Mouse (Mus musculus) embryo, embryonic 10.5 days (tissue): ENCODE measurements around the gene Rsad2.
A peak's percentile ranks its signal among the peaks of the same experiment; 100 is the strongest.
"Not testable (repeated sequence)": the region's sequence is repeated elsewhere in the genome, so short reads cannot be mapped to it uniquely, and the experiment has no call there.

ENCODE experiments used
- DNase-seq: peaks from one replicate; pipeline ENCODE4 v3.0.0-alpha.2; 2015; ENCODE audit warnings: low spot score

The Rsad2 gene

DNA sequence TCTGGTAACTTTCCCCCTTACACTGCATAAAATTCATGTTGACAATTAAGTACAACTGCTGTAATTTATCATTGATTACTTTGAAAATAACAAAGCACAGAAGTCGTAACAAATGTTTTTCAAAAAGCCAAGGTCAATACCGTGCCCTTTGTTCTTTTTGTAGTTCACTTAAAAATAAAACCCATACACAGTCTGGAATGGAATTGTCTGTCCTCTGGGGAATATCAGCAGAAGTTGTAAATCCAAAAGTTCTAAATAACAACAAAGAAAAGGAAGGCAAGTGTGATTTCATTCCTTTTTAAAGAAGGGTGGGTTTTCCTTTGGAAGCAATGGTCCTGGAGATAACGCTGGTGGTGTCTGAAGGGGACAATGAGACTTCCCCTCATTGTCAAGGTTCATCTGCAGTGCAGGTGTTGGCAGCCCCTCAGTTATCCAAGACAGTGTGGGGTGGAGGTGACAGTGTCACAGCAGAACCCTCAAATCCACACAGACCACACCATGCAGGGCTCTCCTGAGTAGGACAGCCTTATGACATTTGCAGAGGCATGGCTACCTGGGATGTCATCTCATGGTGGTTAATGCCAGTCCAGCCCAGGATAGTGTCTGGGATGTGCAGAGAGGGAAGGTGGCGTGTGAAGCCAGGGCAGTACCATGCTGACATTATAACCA is 9.7 kb downstream of the Rsad2 start:
- no peak for DNase-seq

DNA sequence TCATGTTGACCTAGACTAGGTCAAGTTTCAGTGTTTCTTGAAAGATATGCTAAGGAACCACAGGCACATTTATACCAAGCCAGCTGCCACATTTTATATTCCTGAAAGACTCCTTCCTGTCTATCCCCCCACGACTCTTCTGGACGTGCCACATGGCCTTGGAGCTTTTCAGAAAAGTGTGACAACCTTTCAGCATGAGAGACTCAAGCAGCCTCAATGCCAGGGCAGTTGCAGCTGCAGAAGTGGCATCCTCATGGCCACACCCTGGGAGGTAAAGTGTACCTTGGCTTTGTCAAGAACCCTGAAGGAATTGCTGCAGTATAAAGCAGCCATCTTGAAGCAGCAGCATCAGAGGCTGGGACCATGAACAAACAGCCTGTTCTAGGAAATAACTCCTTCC is 11.7 kb downstream of the Rsad2 start:
- no peak for DNase-seq

DNA sequence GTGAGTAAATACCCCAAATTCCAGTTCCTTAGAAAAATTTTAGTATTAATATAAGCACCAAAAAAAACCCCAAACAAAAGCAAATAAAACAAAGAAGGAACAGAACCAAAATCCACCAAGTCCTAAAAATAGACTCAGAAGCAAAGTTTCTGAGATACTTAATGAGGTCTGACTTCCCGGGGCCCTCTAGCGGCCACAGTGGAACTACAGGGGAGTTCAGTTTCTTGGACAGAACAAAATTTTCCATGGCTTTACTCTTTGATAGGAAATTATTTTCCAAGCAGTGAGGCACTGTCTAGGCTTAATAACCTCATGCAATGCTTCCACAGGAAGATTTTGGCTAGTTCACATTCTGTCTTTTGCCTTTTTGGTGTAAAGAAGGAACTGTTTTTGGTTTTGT is 12.2 kb downstream of the Rsad2 start:
- peak; percentile 82 for DNase-seq

DNA sequence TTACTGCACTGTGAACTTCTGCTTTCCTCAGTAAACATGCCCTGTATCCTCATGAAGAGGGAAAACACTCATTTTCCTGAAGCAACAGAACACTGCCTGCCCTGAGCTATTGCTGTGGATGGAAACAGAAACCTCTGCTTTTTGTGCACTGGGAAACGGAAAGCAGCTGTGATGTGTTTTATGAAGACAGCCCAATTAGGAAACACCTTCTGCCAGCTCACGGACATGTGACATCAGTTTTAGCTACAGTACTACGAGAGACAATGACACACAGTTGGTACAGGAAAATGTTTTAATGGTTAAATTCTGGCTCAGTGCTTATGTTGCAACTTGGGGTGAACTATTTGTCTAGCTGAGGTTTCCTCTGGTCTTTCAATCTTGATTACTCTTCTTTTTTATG is 16.9 kb downstream of the Rsad2 start:
- no peak for DNase-seq

DNA sequence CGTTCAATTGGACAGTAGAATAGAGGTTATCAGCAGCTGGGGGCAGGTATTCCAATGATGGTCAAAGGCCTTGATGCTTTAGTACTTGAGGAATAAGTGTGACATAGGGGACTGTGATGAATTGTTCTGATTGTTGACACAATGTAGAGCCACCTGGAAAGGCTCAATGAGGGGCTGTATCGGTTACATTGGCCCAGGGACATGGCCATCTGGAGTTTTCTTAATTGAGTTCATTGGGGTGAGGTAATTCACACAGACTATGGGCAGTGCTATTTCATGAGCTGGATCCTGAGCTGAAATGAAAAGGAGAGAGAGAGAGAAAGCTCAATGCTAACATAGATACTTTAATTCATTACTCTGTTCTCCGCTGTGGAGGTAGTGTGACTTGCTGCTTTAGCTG is 18.3 kb downstream of the Rsad2 start:
- DNase-seq: no peak

DNA sequence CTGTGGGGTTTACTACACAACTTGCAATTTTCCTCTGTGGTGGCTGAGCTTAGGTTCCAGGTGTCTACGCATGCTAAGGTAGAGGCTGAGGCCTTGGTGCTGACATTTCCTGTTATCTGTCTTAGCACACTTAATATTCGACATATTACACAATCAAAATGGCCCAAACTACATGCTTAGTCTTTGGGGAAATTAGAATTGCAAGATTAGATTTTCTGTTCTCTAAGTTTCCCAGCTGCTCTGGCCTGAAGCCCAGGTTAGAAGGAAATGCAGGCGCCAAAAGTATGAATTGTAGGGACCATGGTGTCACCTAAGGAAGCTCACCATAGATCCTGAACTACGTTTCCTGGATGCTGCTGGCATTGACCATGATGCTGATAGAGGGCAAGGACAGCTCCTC is 19.9 kb downstream of the Rsad2 start:
- DNase-seq: no peak

DNA sequence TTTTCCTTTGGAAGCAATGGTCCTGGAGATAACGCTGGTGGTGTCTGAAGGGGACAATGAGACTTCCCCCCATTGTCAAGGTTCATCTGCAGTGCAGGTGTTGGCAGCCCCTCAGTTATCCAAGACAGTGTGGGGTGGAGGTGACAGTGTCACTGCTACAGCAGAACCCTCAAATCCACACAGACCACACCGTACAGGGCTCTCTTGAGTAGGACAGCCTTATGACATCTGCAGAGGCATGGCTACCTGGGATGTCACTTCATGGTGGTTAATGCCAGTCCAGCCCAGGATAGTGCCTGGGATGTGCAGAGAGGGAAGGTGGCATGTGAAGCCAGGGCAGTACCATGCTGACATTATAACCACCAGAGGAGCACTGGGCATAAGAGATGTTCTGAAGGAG is 27.5 kb downstream of the Rsad2 start:
- not testable (repeated sequence) for DNase-seq

DNA sequence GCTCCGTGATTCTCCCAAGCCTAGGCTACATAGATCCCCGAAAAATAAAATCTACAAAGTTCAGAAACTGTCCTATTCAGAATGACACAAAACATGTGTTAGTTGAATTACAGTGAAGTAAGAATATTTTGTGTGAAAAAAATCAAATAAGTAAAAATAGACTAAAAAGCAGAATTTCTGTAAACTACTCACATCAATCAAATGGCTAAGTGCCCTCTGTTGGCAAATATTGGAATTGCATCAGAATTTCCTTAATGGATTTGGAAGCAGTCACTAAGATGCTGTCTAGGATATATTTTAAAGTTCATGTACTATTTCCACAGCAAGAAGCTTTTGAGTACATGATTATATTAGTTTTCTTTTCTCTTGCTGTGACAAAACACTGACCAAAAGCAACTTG is 31.4 kb downstream of the Rsad2 start:
- DNase-seq: peak; percentile 78

DNA sequence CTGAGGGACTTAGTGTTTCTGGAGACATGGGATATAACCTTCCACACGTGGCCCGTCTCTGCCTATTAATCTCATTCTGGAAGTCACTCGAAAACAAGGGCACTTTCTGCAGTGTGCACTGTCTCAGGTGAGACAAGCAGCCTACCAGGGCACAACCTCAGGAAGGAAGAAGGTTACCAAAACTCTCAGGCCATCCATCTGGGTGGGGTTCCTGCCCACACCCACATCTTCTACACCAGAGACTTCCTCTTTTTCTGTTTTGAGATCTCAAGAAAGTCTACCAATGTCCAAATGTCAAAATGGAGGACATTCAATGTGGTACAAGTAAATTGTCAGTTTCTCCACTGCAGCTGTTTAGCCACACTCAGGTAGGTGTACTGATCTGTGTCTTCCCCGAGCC is 37.9 kb downstream of the Rsad2 start:
- DNase-seq: no peak

DNA sequence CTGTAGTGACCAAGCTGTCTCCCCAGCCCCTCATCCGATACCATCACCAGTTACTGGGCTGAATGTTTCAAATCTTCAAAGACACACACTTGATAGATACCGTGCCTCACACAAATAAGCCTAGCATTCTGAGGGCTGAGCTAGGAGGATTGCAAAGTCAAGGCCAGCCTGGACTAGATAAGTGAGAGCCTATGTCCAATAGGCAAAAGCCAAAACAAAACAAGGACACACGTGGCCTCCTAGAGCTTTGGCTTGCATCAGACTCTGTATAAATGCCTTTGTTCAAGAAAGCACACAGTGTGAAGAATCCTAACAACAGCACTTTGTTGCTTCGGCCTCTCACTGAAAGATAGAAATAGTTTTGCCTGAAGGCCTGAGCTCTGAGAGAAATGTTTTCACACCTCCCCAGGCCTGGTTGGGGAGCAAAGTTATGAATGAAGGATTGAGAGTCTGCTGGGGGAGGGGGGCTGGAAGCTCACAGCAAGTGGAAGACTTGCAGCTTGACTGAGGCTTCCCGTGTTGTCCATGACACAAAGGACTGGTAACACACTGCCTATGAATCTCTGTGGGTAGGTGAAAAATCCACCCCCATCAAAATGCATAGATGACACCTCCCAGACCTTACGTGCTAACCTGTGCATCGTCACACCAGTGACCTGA is 39.5 kb downstream of the Rsad2 start:
- no peak for DNase-seq

DNA sequence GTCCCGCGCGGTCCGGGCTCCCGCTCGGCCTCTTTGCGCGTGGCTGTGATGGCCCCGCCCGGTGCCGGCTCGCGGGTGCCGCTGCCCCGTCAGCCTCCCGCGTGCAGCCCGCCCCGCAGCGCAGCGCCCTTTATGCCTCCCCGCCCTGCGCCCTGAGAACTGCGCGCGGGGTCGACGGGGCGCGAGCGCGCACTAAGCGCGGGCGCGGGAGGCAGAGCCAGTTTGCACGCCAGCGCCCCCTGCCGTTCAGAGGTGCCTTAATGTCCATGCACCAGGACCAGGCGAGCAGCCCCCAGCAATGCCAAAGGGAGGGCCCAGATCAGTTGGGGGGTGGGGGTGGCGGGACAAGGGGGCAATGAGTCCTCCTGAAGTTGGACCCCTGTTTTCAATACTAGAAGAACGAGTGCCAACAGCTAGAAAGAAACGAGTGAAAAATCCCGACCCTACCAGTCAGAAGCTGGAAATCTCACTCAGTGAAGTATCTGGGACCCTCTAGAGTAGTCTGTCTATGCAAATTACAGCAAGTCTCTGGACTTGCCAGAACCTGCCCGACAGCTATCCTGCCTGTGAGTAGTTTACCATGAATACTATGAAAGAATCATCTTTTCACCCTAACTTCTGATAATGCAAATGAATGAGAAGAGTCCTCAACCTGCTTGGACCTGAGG is 41.0 kb downstream of the Rsad2 start, which contains the start of gene Rnf144a:
Rnf144a (minus strand) TSS at position 151 of the 668 bp plus-strand sequence.
- DNase-seq: peak; percentile 93

DNA sequence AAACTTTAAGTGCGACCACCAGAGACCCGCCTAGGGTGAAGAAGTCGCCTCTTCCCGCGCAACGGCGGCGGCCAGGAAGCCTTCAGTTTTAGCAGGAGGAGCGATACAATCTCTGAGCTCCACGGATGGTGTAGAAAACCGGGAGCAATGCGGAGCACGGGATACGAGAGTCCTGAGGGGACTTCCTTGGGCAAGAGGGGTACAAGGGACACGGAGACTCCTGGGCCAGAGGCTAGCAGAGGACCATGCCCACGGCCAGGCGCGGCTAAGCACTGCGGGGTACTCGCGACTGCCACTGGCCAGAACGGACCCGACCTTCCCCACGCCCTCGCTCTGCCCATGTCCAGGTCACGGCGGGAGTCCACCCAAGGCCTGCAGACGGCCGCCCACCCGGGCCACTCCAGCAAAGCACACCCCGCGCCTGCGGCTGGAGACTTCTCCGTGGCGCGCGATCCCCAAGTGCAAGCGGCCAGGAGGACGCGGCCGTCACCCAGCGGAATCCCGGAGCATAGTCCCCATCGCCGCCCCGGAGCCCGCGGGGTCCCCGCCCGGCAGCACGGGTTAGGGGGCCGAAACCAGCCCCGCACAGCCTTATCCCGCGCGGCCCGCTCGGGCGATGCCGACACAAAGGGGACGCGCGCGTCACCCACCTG is 41.7 kb downstream of the Rsad2 start:
- DNase-seq: peak; percentile 57

DNA sequence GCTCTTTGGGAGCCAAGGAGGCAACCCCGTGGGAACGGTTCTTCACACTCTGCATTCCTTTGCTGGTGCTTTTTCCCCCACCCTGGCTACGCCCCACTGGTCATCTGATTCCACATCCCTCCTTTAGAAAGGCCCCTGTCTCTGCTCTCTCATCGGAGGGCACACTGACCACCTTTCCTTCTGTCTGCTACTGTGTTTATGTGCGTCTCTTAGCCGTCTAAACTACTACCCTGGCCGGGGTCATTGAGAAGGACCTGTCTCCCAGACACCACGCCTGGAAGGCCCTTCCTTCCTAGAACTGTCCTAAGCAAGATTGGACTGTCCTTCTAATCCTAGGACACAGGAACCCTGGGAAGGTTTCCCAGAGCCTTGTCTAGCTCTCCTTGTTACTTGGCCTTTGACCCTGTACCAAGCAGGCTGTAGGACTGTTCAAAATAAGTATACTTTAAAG is 42.3 kb downstream of the Rsad2 start:
- peak; percentile 57 for DNase-seq

DNA sequence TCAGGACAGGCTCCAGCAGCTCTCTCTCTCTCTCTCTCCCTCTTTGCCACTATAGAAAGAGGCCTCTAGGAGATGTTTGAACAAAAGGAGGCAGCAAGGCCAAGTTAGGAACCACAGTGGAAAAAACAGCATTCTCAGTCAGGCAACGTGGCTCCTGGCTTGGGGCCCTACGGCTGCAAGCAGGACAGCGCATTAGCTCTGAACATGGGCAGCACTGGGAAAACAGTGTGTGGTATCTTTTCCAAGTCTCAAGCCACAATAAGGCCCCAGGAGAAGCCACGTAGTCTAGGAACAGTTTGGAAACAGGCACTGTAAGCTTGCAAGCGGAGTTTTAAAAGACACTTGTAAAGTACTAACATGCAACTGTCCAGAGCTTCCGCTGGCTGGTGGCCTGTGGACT is 43.5 kb downstream of the Rsad2 start:
- no peak for DNase-seq

DNA sequence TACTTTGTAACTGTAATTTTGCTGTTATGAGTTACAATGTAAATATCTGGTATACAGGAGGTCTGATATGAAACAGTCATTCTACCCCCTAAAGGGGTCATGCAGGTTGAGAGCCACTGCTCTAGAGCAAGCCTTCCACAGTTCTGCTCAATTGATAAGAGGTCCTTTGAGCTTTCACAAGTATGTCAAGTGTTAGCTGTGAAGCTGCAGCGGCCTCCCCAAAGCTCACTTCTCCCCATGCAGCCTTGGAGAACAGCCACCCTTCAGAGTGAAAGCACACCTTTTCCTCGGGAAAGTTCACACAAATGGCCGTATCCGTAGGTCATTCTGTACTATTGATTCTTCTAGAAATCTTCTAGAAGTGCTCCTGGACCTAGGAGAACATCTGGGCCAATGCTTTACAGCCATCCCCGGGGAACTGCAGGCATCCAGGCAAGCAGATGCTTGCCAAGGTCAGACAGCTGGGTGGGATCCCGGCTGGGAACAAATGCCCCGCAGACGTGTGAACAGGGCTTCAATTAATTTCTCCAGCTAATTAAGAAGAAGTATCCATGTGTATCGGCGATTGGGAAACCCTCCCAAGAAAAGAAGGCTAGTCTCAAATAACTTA is 44.3 kb downstream of the Rsad2 start:
- no peak for DNase-seq

DNA sequence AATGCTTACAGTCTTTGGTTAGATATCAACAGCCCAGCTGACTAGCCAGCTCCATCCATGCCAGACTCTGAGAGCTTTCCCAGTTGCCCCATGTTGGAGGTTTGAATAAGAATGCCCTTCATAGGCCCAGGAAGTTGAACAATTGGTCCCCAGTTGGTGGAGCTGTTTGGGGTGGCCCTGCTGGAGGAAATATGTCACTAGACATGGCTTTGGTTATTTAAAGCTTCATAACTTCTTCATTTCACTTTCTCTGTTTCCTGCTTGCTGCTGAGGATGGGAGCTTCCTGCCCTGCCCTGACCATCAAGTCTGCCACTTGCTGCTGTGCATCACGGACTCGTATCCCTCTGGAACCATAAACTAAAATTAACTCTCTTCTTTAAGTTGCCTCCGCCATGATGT is 45.8 kb downstream of the Rsad2 start:
- no peak for DNase-seq

DNA sequence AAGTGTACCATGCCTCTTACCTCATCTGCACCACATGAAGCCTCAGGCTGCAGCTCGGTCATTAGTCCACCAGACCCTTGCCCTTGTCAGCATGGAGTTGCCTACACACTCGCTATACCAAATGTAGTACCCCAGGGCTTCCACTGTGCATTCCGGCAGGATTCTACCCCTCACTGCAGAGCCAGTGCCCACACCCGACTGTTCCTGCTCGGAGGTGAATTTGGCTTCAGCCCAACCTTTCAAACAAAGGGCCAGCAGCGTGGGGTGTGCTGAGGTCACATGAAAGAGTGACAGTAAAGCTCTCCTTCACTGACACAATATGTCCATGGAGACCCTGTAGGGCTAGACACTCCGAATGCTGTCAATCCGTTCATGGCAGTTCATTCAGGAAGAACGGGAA is 47.5 kb downstream of the Rsad2 start:
- DNase-seq: no peak

DNA sequence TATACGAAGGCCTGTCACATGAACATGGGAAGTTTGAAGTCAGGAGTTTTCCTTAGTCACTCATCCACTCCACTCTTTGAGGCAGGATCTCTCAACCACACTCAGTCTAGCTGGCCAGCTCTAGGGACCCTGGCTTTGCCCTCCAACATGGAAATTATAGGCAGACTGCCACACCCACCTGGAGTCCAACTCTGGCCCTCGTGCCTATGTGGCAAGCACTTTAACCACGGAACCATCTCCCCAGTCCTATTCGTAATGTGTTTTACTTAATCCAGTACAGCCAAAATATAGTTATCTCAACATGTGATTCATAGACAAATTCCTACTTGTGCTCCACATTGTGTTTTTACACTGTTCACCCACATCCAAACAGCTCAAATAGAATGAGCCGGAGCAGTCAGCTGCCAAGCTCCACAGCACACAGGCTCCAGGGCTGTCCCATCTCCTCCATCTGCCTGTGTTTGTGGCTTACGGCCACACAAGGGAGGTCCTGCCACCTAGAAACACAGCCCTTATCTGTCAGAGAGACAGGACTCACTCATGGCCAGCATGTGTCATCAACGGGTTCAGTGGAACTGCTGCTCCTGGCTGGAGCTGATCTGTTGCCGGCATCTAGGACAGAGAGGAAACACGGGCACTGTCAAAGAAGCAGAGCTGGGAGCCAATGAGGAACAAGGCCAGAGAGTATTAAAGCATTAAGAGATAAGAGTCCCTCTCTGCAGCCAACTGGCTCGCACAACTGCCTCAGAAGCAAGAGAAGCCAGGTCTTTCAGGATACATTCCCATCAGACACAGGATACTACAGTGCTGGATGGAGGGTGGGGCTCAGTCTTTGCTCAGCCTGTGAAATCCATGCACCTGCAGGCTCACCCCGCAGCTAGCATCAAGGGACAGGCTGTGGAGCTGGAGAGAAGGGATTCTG is 51.2 kb downstream of the Rsad2 start:
- DNase-seq: no peak

DNA sequence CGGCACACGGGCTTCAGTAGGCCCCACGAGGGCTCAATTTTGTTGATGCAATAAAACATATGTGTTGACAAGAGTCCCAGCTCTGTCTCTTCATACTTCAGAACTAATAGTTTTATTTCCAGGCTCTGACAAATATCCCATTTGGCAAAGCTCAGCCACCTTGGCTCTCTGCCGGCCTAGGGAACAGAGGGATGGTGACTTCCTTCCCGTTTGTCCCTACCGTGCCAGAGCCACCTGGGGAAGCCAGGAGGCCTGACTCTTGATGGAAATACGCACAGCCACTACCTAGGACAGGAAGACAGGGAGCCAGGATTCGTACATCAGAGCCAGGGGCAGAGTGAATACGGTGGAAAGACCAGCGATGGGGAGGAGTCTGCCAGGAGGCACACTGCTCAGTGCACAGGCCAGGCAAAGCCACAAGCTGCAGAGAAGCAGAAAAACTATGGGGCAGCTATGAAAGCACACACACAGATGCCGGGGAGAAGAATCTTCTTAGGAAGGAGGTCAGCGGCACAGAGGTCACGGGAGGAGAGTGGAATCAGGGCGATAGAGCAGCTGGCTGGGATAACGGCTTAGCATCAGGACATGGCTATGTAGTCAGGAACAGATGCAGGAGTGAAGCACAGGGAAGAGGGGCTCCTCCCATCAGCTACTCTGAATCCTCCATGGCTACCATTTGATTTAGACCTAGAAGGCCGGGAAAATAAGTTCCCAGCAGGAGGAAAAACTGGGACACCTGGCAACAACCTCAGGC is 52.7 kb downstream of the Rsad2 start:
- no peak for DNase-seq

DNA sequence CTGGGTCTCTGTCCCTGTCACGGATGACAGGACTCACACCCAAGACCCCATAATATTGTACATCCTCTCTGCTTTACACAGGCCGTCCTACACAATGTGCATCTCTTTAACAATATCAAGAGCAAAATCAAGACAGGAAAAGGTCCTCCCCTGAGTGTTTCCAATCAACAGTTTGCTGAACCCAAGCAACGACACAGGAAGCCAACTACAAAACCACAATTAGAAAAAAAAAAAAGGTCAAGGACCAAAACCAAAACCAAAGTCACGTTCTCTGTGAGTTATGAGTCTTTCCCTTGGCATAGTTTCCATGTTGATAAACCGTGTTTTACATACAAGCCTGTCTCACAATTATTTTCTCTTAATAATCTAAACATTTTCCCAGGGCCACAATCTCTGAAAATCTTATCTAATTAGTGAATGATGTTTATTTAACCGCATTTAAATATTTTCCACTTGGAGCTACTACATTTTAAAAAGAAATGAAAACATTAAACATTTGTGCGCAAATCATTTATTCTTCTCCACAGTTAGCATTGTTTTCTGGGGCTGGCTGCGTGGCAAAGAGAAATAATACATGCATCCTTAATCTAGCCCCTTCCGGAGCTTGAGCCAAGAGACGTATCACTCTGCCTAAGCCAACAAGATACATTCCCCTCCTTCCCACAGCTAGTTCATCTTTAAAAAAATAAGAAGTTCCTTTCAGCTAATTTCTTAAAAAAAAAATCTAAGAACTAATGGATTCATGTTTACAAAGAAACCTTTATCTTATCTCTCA is 54.4 kb downstream of the Rsad2 start:
- DNase-seq: no peak
